Mouse (Mus musculus): Measurements from ENCODE around the gene Ddx28.
"Not testable (repeated sequence)": the region's sequence is repeated elsewhere in the genome, so short reads cannot be mapped to it uniquely, and the experiment has no call there.

Ddx28 gene

GRCm38 (mm10) chr8:106018039-106018438 is 6.4 kb upstream of the Ddx28 start:
- in situ Hi-C loops (cut with MboI; ENCODE audit: low pct_unique_long_range_greater_than_20kb in 1 of 2, low sequenced_read_pairs in 2 of 2, unreplicated experiment in 1 of 2) = loop anchor here in 1 of 2 experiments (10.0 kb wide), 1 partner anchor 303 kb away; no protein-coding TSS in a partner anchor

GRCm38 (mm10) chr8:106017130-106017529 is 5.4 kb upstream of the Ddx28 start:
- in situ Hi-C loops (cut with MboI; ENCODE audit: low pct_unique_long_range_greater_than_20kb in 1 of 2, low sequenced_read_pairs in 2 of 2, unreplicated experiment in 1 of 2) = loop anchor here in 1 of 2 experiments (10.0 kb wide), 1 partner anchor 302 kb away; no protein-coding TSS in a partner anchor

- in situ Hi-C loops (cut with MboI; ENCODE audit: low pct_unique_long_range_greater_than_20kb in 1 of 2, low sequenced_read_pairs in 2 of 2, unreplicated experiment in 1 of 2) = loop anchor here in 1 of 2 experiments (10.0 kb wide), 1 partner anchor 301 kb away; no protein-coding TSS in a partner anchor
Observed at GRCm38 (mm10) chr8:106016284-106016683, 4.6 kb upstream of the Ddx28 start.

GRCm38 (mm10) chr8:106012203-106012602 is 521 bp upstream of the Ddx28 start:
- in situ Hi-C loops (cut with MboI; ENCODE audit: low pct_unique_long_range_greater_than_20kb in 1 of 2, low sequenced_read_pairs in 2 of 2, unreplicated experiment in 1 of 2) = loop anchor here in 1 of 2 experiments (10.0 kb wide), 1 partner anchor 297 kb away; no protein-coding TSS in a partner anchor

- in situ Hi-C loops (cut with MboI; ENCODE audit: low pct_unique_long_range_greater_than_20kb in 1 of 2, low sequenced_read_pairs in 2 of 2, unreplicated experiment in 1 of 2) = loop anchor here in 1 of 2 experiments (10.0 kb wide), 1 partner anchor 296 kb away; no protein-coding TSS in a partner anchor
Observed at GRCm38 (mm10) chr8:106010748-106011642, 687 bp downstream of the Ddx28 start.

GRCm38 (mm10) chr8:106007891-106008290 is 3.8 kb downstream of the Ddx28 start:
- in situ Hi-C loops (cut with MboI; ENCODE audit: low pct_unique_long_range_greater_than_20kb in 1 of 2, low sequenced_read_pairs in 2 of 2, unreplicated experiment in 1 of 2) = not testable (repeated sequence)

GRCm38 (mm10) chr8:106007135-106007534 is 4.5 kb downstream of the Ddx28 start:
- in situ Hi-C loops (cut with MboI; ENCODE audit: low pct_unique_long_range_greater_than_20kb in 1 of 2, low sequenced_read_pairs in 2 of 2, unreplicated experiment in 1 of 2) = no loop called here

- in situ Hi-C loops (cut with MboI; ENCODE audit: low pct_unique_long_range_greater_than_20kb in 1 of 2, low sequenced_read_pairs in 2 of 2, unreplicated experiment in 1 of 2) = no loop called here
Observed at GRCm38 (mm10) chr8:106006413-106006812, 5.3 kb downstream of the Ddx28 start.

- in situ Hi-C loops (cut with MboI; ENCODE audit: low pct_unique_long_range_greater_than_20kb in 1 of 2, low sequenced_read_pairs in 2 of 2, unreplicated experiment in 1 of 2) = no loop called here
Observed at GRCm38 (mm10) chr8:106005875-106006274, 5.8 kb downstream of the Ddx28 start, which contains the start of gene Dpep2nb. Gene Dpep2nb, minus strand, starts transcription at chr8:106005975.

GRCm38 (mm10) chr8:106004538-106005207 is 7.0 kb downstream of the Ddx28 start:
- in situ Hi-C loops (cut with MboI; ENCODE audit: low pct_unique_long_range_greater_than_20kb in 1 of 2, low sequenced_read_pairs in 2 of 2, unreplicated experiment in 1 of 2) = no loop called here

- in situ Hi-C loops (cut with MboI; ENCODE audit: low pct_unique_long_range_greater_than_20kb in 1 of 2, low sequenced_read_pairs in 2 of 2, unreplicated experiment in 1 of 2) = no loop called here
Observed at GRCm38 (mm10) chr8:106001908-106002307, 9.8 kb downstream of the Ddx28 start.

- in situ Hi-C loops (cut with MboI; ENCODE audit: low pct_unique_long_range_greater_than_20kb in 1 of 2, low sequenced_read_pairs in 2 of 2, unreplicated experiment in 1 of 2) = no loop called here
Observed at GRCm38 (mm10) chr8:105998971-105999370, 12.7 kb downstream of the Ddx28 start.

GRCm38 (mm10) chr8:105996359-105996758 is 15.3 kb downstream of the Ddx28 start:
- in situ Hi-C loops (cut with MboI; ENCODE audit: low pct_unique_long_range_greater_than_20kb in 1 of 2, low sequenced_read_pairs in 2 of 2, unreplicated experiment in 1 of 2) = no loop called here

- in situ Hi-C loops (cut with MboI; ENCODE audit: low pct_unique_long_range_greater_than_20kb in 1 of 2, low sequenced_read_pairs in 2 of 2, unreplicated experiment in 1 of 2) = no loop called here
Observed at GRCm38 (mm10) chr8:105993226-105993625, 18.5 kb downstream of the Ddx28 start.

GRCm38 (mm10) chr8:105992499-105992898 is 19.2 kb downstream of the Ddx28 start:
- in situ Hi-C loops (cut with MboI; ENCODE audit: low pct_unique_long_range_greater_than_20kb in 1 of 2, low sequenced_read_pairs in 2 of 2, unreplicated experiment in 1 of 2) = no loop called here

GRCm38 (mm10) chr8:105991546-105991945 is 20.1 kb downstream of the Ddx28 start:
- in situ Hi-C loops (cut with MboI; ENCODE audit: low pct_unique_long_range_greater_than_20kb in 1 of 2, low sequenced_read_pairs in 2 of 2, unreplicated experiment in 1 of 2) = no loop called here

- in situ Hi-C loops (cut with MboI; ENCODE audit: low pct_unique_long_range_greater_than_20kb in 1 of 2, low sequenced_read_pairs in 2 of 2, unreplicated experiment in 1 of 2) = no loop called here
Observed at GRCm38 (mm10) chr8:105990856-105991387, 20.8 kb downstream of the Ddx28 start, which contains the start of gene Dus2. Gene Dus2, plus strand, starts transcription at chr8:105991337.

GRCm38 (mm10) chr8:105988546-105988945 is 23.1 kb downstream of the Ddx28 start:
- in situ Hi-C loops (cut with MboI; ENCODE audit: low pct_unique_long_range_greater_than_20kb in 1 of 2, low sequenced_read_pairs in 2 of 2, unreplicated experiment in 1 of 2) = no loop called here

- in situ Hi-C loops (cut with MboI; ENCODE audit: low pct_unique_long_range_greater_than_20kb in 1 of 2, low sequenced_read_pairs in 2 of 2, unreplicated experiment in 1 of 2) = not testable (repeated sequence)
Observed at GRCm38 (mm10) chr8:105983406-105983805, 28.3 kb downstream of the Ddx28 start.
